Mouse (Mus musculus) stomach, postnatal 0 days (tissue): ENCODE results near the gene Sfxn4.

ENCODE experiments used
- CTCF ChIP-seq: IDR thresholded peaks from 2 replicates; pipeline ENCODE4 v1.5.1; 2016; ENCODE audit warnings: antibody characterized with exemption, low read depth, mild to moderate bottlenecking, moderate library complexity
- EP300 ChIP-seq: optimal IDR thresholded peaks from 2 replicates; pipeline ENCODE3; 2016; ENCODE audit warnings: antibody characterized with exemption

DNA sequence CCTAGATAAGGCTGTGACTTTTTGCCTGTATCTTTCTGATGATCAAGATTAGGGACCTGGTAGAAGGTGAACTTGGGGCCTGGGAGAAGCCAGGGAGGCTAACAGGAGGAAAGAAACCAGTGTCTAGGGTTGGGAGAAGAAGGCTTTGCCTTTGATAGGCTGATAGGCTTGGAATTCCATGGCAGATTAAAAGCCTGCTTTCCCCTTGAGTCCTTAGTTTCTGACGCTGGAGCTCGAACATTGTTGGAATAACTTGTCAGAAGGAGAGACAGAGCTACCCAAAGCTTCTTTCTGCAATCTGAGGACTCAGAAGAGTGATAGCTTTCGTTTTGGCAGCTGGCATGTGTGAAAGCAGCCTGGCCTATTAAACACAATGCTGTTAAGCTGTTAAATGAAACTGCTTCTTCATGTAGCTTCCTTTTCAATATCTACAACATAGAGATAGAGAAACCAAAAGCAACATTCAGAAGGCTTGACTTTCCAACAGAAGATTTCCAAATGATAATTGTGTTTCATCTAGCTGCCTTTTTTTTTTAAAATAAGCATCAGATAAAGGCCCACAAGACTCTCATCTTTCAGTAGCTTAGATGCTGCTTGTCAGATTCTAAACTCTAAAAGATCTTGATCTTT lies 34.1 kb upstream of the Sfxn4 start:
- TF ChIP-seq CTCF (no peak), EP300 (no peak)
